Mouse (Mus musculus): ENCODE data around the gene Ttll5.

- TF ChIP-seq FLI1 (IDR thresholded peaks at IDR 0.05; ENCODE audit: low read length) (no peak), GATA1 (IDR thresholded peaks at IDR 0.05; ENCODE audit: borderline replicate concordance, low read length) (no peak)
Measured at GRCm38 (mm10) chr12:85825361-85825760, 902 bp downstream of the Ttll5 start.
